Mouse (Mus musculus) right cerebral cortex, adult 18-20 months (tissue): ENCODE measurements around the gene Gm45711.
"Not testable (repeated sequence)": the region's sequence is repeated elsewhere in the genome, so short reads cannot be mapped to it uniquely, and the experiment has no call there.

Source experiments
- DNase-seq: peaks from one replicate; pipeline ENCODE4 v3.0.0; 2022; ENCODE audit warnings: mixed read lengths

Gm45711 gene

GRCm38 (mm10) chr8:104309441-104310155 lies at the start of gene Gm45711, which contains the start of gene Cmtm1:
Gm45711 (minus strand) TSS chr8:104310081.
Cmtm1 (minus strand) TSS chr8:104310145.
- DNase-seq: peak; percentile 6

GRCm38 (mm10) chr8:104358637-104359036 lies 48.8 kb upstream of the Gm45711 start:
- DNase-seq: no peak

- no peak for DNase-seq
Measured at GRCm38 (mm10) chr8:104354504-104354903, 44.6 kb upstream of the Gm45711 start.

GRCm38 (mm10) chr8:104353186-104353585 lies 43.3 kb upstream of the Gm45711 start:
- DNase-seq: no peak

GRCm38 (mm10) chr8:104350047-104350446 lies 40.2 kb upstream of the Gm45711 start:
- no peak for DNase-seq

- DNase-seq: no peak
Measured at GRCm38 (mm10) chr8:104348971-104349370, 39.1 kb upstream of the Gm45711 start.

GRCm38 (mm10) chr8:104346706-104347105 lies 36.8 kb upstream of the Gm45711 start:
- DNase-seq: no peak

GRCm38 (mm10) chr8:104344622-104345021 lies 34.7 kb upstream of the Gm45711 start:
- DNase-seq: no peak

- peak; percentile 84 for DNase-seq
Measured at GRCm38 (mm10) chr8:104343957-104344356, 34.1 kb upstream of the Gm45711 start.

- no peak for DNase-seq
Measured at GRCm38 (mm10) chr8:104342426-104342825, 32.5 kb upstream of the Gm45711 start.

- DNase-seq: no peak
Measured at GRCm38 (mm10) chr8:104341678-104342077, 31.8 kb upstream of the Gm45711 start.

- DNase-seq: no peak
Measured at GRCm38 (mm10) chr8:104341106-104341561, 31.3 kb upstream of the Gm45711 start.

GRCm38 (mm10) chr8:104340233-104341105 lies 30.6 kb upstream of the Gm45711 start:
- peak; percentile 37 for DNase-seq

- DNase-seq: no peak
Measured at GRCm38 (mm10) chr8:104339983-104340232, 30.0 kb upstream of the Gm45711 start.

- peak; percentile 18 for DNase-seq
Measured at GRCm38 (mm10) chr8:104339229-104339982, 29.5 kb upstream of the Gm45711 start, which contains the start of gene Cmtm3. Cmtm3 (plus strand) TSS chr8:104339410.

GRCm38 (mm10) chr8:104337890-104338289 lies 28.0 kb upstream of the Gm45711 start:
- DNase-seq: no peak

GRCm38 (mm10) chr8:104336806-104337205 lies 26.9 kb upstream of the Gm45711 start:
- no peak for DNase-seq

- DNase-seq: no peak
Measured at GRCm38 (mm10) chr8:104334196-104334595, 24.3 kb upstream of the Gm45711 start.

- no peak for DNase-seq
Measured at GRCm38 (mm10) chr8:104333786-104334185, 23.9 kb upstream of the Gm45711 start.

GRCm38 (mm10) chr8:104332665-104333631 lies 23.1 kb upstream of the Gm45711 start:
- DNase-seq: no peak

- not testable (repeated sequence) for DNase-seq
Measured at GRCm38 (mm10) chr8:104321930-104322329, 12.0 kb upstream of the Gm45711 start, which contains the start of gene Cmtm2b. Cmtm2b (plus strand) TSS chr8:104322230.

- not testable (repeated sequence) for DNase-seq
Measured at GRCm38 (mm10) chr8:104321267-104321666, 11.4 kb upstream of the Gm45711 start, which contains the start of gene Gm11020. Gm11020 (plus strand) TSS chr8:104321567.
